Mouse (Mus musculus): ENCODE data around the gene Cd40.

DNA sequence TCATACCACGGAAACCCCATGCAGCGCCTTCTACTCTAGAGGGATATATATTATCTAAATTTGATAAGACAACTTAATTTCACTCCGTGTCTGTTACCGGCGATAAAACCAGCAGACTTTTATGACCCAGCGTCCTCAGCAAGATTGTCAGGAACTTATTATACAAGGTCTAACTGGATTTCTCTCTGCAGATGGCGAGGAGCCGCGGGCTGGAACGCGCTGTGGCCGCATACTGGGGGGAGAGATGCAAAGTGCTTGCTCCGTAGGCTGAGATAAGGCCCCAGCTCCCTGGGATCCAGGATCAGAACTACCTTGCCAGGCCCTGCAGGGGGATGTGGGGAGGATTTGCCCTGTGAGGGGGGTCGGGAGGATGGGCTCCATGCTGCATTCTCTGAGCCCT is 34.0 kb downstream of the Cd40 start:
- no peak for TF ChIP-seq CTCF (IDR thresholded peaks at IDR 0.05; ENCODE audit: control insufficient read depth, insufficient read depth, low read length)
- TF ChIP-seq POLR2A (IDR thresholded peaks at IDR 0.05; ENCODE audit: borderline replicate concordance, control insufficient read depth, low read depth, low read length) = no peak
